Mouse (Mus musculus) midbrain, embryonic 11.5 days (tissue): ENCODE results near the gene Plpp2. TPM values are rescaled to one million over a fixed set of nuclear protein-coding genes. Genes with fewer than 3 reads are reported as not detected.

Experiments
- ATAC-seq: fragments of 200-750 bp; cut with Nextera tagmentation; 2 replicates; pipeline ENCODE4 v1.8.0; 2017; ENCODE audit warnings: moderate TSS enrichment, moderate library complexity; ENCODE audit not compliant: low FRiP score
- DNase-seq: peaks from one replicate; pipeline ENCODE4 v3.0.0; 2015; ENCODE audit warnings: low spot score; ENCODE audit errors: missing footprints
- H3K27ac ChIP-seq: fragments of 300-500 bp; sonication (generic); 2 replicates; pipeline ENCODE4 v1.5.1; 2014; ENCODE audit warnings: low read depth, low read length
- H3K27me3 ChIP-seq: fragments of 300-500 bp; sonication (generic); 2 replicates; pipeline ENCODE4 v1.6.1; 2014; ENCODE audit warnings: mild to moderate bottlenecking, low read length, moderate library complexity, mixed read lengths; ENCODE audit not compliant: control insufficient read depth, insufficient read depth
- H3K36me3 ChIP-seq: fragments of 300-500 bp; sonication (generic); 2 replicates; pipeline ENCODE4 v1.6.1; 2014; ENCODE audit warnings: mild to moderate bottlenecking, low read length, moderate library complexity, mixed read lengths; ENCODE audit not compliant: control insufficient read depth, insufficient read depth
- H3K4me1 ChIP-seq: fragments of 300-500 bp; sonication (generic); 2 replicates; pipeline ENCODE4 v1.6.1; 2014; ENCODE audit warnings: low read length; ENCODE audit not compliant: control insufficient read depth, insufficient read depth
- H3K4me2 ChIP-seq: fragments of 300-500 bp; sonication (generic); 2 replicates; pipeline ENCODE4 v1.6.1; 2014; ENCODE audit warnings: mild to moderate bottlenecking, moderate library complexity
- H3K4me3 ChIP-seq: fragments of 300-500 bp; sonication (generic); 2 replicates; pipeline ENCODE4 v1.5.1; 2014; ENCODE audit warnings: low read depth, low read length
- H3K9ac ChIP-seq: fragments of 300-500 bp; sonication (generic); 2 replicates; pipeline ENCODE4 v1.6.1; 2014; ENCODE audit warnings: low read length
- H3K9me3 ChIP-seq: fragments of 300-500 bp; sonication (generic); 2 replicates; pipeline ENCODE4 v1.6.1; 2016; ENCODE audit warnings: low read length; ENCODE audit not compliant: control insufficient read depth
- WGBS: fragments of 180-500 bp; shearing (Covaris S2); extraction: QIAGEN DNeasy Blood & Tissue Kit; methylation state at CpG from one replicate; pipeline ENCODE4 v1.1.7; 2014; 5-methylcytosine and 5-hydroxymethylcytosine counted together
- polyA plus RNA-seq: library from polyadenylated mRNA; unstranded; fragments of >200 nt; fragmentation: Nextera tagmentation; extraction: Ambion mirVana; gene quantifications from 2 replicates; pipeline ENCODE4 v1.2.1, GENCODE M21; 2014

Gene Plpp2
- polyA plus RNA-seq, 1 experiment from 2014 or later, result 13.4 TPM

DNA sequence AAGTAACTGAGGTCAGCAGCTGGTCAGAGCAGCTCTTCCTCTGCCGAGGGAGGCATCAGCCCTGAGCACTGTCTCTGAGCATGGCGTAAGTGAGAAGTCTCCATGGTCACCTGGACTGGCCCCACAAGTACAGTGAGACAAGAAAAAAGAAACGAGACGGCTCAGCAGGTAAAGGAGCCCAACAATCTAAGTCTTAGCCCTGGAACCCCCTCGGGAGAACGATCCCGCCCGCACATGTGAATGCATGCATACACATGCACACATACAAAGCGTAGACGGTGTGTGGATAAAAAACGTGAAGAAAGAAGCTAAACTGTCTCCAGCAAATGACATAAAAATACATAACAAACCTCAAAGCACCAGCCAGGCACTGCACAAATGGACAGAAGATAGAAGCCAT lies 12.9 kb upstream of the Plpp2 start:
- no peak overlapping the region for H3K4me2 ChIP-seq
- H3K27ac ChIP-seq, result no peak overlapping the region
- no peaks in the 10 kb centered on the region for H3K9me3 ChIP-seq
- ATAC-seq (no peak), DNase-seq (no peak)
- WGBS, result 92% methylated on average over 11 of the region's 11 CpGs
- peaks cover 41% of the 10 kb centered on the region for H3K36me3 ChIP-seq
- H3K9ac ChIP-seq, result no peak overlapping the region
- no peaks in the 10 kb centered on the region for H3K4me1 ChIP-seq
- no peaks in the 10 kb centered on the region for H3K27me3 ChIP-seq
- H3K4me3 ChIP-seq, result no peak overlapping the region

DNA sequence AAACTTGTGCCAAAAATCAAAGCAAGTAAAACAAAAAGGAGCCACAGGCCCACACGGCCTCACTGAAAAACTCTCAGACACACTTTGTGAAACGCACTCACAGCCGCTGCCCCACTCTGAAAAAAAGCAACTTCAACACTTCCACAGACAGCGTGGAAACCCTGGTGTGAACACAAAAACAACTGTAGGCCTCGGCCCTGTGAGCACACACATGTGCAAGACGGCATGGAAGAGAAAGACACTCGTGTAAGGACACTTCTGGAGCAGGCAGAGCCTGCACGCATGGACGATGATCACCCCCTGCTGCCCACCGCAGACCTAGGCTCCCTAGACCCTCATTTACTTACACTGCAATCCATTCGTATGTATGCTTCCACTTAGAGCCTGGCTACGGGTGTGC lies 12.3 kb upstream of the Plpp2 start:
- no peak for ATAC-seq
- Histone ChIP-seq H3K9ac (no peak overlapping the region), H3K27me3 (no peaks in the 10 kb centered on the region), H3K4me3 (no peak overlapping the region), H3K36me3 (peaks cover 41% of the 10 kb centered on the region), H3K27ac (no peak overlapping the region), H3K9me3 (no peaks in the 10 kb centered on the region), H3K4me2 (no peak overlapping the region), H3K4me1 (no peaks in the 10 kb centered on the region)
- 88% methylated on average over 12 of the region's 12 CpGs for WGBS
- DNase-seq, result no peak

DNA sequence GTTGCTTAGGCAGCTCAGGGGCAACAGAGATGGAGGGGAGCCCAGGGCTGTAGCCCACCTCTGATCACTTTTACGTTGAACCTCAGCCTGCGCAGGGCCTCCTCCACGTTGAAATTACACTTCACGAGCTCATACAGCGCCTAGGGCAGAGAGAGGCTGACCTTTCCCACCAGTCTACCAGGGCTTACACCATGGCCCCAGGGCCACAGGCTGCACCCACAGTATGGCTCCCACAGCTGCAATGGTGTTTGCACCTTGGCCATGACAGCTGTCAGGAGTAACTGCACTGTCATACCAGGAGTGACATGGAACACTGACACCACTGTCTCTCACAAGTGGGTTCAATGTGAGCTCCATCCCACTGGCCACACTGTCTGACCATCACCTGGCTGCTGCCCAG lies 11.0 kb upstream of the Plpp2 start:
- H3K4me3 ChIP-seq, result no peak overlapping the region
- no peaks in the 10 kb centered on the region for H3K4me1 ChIP-seq
- H3K36me3 ChIP-seq, result peaks cover 50% of the 10 kb centered on the region
- H3K27me3 ChIP-seq, result no peaks in the 10 kb centered on the region
- H3K4me2 ChIP-seq, result no peak overlapping the region
- ATAC-seq (no peak), DNase-seq (no peak)
- H3K27ac ChIP-seq, result no peak overlapping the region
- no peaks in the 10 kb centered on the region for H3K9me3 ChIP-seq
- WGBS, result 91% methylated on average over 5 of the region's 5 CpGs
- no peak overlapping the region; the same call in 1 of the 2 replicates for H3K9ac ChIP-seq

DNA sequence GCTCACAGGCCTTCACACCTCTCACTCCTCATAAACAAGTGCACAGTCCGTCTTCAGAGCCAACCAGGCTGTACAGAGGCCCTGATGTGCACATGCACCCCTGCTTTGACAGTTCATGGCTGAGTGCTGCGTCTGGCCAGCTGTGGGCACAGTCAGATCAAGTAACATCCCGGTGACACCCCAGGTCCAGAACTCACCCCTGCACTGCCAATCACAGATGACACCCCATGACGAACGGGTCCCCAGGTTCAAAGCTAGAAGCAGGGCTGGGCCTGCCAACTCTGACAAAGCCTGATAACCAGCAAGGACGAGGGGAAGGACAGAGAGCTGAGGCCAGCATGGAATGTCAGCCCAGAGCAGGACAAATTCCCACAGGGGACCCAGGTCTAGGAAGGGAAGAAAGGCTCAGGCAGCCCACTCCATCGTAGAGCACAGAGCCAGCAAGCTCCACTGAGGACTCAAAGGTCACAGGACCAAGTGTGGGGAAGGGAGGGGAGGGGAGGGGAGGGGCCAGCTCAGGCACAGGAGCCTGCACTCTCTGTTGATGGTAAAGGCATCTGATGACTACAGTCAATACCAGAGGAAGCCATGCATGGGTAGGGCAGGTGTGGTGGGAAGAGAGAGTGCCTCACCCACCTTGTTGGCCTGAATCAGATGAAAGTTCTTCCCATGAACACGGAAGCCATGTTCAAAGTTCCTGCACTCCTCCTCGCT lies 10.4 kb upstream of the Plpp2 start:
- DNase-seq, result no peak
- WGBS, result 89% methylated on average over 9 of the region's 9 CpGs
- H3K27ac ChIP-seq, result no peak overlapping the region

DNA sequence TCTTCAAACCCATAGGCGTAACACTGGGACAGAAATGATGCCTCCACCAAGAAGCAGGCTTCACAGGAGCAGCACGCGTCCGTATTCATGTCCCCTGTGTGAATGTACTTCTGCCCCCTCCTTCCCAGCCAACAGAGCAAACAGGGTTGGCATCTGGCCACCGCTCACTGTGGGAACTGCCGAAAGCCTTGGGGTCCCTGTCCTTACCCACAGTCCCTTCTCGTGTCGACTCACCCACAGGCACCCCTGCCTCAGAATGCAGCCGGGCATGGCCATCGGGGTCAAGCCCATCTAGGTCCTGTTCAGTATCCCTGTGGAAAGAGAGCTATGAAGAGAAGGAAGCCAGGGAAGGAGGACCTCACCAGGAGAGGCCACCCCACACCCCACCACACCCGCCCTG lies 8.6 kb upstream of the Plpp2 start:
- Histone ChIP-seq H3K27ac (no peak overlapping the region), H3K4me1 (no peaks in the 10 kb centered on the region), H3K27me3 (no peaks in the 10 kb centered on the region), H3K9me3 (no peaks in the 10 kb centered on the region), H3K4me2 (no peak overlapping the region), H3K4me3 (no peak overlapping the region), H3K9ac (no peak overlapping the region), H3K36me3 (peaks cover 31% of the 10 kb centered on the region)
- DNase-seq, result no peak
- WGBS, result 96% methylated on average over 11 of the region's 11 CpGs
- no peak for ATAC-seq

More for the DNA sequence above, 10.4 kb upstream of the Plpp2 start:
- Histone ChIP-seq H3K9ac (no peak overlapping the region), H3K4me1 (no peaks in the 10 kb centered on the region), H3K4me2 (no peak overlapping the region), H3K36me3 (peaks cover 45% of the 10 kb centered on the region), H3K9me3 (no peaks in the 10 kb centered on the region), H3K4me3 (no peak overlapping the region), H3K27me3 (no peaks in the 10 kb centered on the region)
- no peak for ATAC-seq

DNA sequence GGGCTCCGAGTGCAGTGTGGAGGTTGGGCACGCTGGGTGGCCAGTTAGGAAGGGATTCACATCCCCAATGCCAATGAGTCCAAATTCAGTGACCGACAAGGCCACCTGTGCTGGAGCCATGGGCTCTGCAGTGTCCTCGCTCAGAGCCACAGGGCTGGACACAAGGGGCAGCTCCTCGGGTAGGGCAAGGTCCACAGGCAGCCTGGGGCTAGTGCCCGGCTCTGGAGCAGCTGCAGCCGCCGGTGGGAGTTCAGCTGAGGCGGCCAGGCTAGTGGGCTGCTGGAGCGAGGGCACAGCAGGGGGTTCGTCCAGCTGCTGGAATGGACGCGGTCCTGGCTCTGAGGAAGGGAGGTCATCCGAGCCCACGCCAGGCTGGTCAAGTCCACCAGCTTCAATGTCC lies 7.9 kb upstream of the Plpp2 start:
- 72% methylated on average over 15 of the region's 15 CpGs for WGBS
- Histone ChIP-seq H3K36me3 (peaks cover 29% of the 10 kb centered on the region), H3K4me1 (no peaks in the 10 kb centered on the region), H3K4me2 (no peak overlapping the region), H3K9me3 (no peaks in the 10 kb centered on the region), H3K27me3 (no peaks in the 10 kb centered on the region), H3K4me3 (no peak overlapping the region), H3K27ac (no peak overlapping the region), H3K9ac (no peak overlapping the region)
- ATAC-seq (no peak), DNase-seq (no peak)

DNA sequence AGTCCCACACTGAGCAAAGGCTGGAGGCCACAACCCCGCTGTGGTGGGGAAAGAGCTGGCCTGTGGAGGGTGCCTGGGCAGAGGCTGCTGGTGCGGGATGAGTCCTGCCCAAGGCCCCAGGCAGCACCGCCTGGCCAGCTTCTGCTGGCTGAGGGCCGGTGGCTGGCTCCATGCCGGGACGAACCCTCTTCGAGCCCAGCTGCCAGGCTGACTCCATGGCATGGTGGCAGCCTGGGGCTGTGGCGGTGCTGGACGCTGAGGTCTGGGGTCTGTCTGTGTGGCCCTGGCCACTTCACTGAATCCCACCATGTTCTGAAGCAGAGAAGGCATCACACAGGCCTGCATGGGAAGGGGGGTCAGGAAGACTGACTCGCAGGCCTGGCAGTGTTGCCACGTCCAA lies 7.2 kb upstream of the Plpp2 start:
- Histone ChIP-seq H3K4me1 (no peaks in the 10 kb centered on the region), H3K36me3 (peaks cover 29% of the 10 kb centered on the region), H3K4me3 (no peak overlapping the region), H3K9me3 (no peaks in the 10 kb centered on the region), H3K4me2 (no peak overlapping the region), H3K9ac (no peak overlapping the region), H3K27me3 (no peaks in the 10 kb centered on the region), H3K27ac (no peak overlapping the region)
- ATAC-seq (no peak), DNase-seq (no peak)
- WGBS, result 96% methylated on average over 11 of the region's 11 CpGs

DNA sequence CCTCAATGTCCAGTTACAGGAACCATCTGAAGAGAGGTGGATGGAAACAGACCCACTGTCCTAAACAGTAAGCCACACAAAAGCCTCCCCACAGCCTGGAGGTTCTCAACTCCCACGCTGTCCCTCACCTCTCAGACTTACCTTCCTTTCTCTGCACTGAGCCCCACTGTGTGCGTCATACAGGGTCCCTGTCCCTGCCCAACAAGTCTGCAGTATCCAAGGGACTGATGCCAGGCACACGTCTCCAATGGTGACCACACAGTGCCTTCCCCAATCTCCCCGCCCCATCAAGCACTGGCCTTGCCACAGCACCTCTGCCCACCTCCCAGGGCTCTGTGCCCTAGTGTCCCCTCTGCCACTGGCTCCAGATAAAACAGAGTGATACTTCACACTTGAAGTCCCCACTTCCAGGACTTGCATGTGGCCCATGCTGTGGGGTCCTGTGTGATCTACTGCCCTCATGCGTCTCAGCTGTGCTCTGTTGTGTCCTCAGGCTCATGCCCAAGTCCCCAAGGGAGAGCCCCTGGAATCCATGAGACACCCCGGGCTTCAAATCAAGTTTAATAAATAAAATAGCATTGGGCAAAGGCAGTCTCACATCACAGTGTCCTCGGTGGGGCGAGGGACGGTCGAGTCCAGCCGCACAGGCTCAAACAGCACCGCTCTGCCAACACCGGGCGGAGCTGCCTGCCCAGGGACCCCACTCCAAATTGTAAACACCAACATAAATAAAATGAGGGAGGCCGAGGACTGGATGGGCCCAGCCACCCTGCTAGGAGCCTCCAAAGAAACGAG lies 6.3 kb upstream of the Plpp2 start:
- Histone ChIP-seq H3K9ac (no peak overlapping the region), H3K9me3 (no peaks in the 10 kb centered on the region), H3K4me2 (no peak overlapping the region), H3K27ac (no peak overlapping the region), H3K27me3 (no peaks in the 10 kb centered on the region), H3K4me3 (no peak overlapping the region), H3K36me3 (peaks cover 27% of the 10 kb centered on the region), H3K4me1 (no peaks in the 10 kb centered on the region)
- WGBS, result 91% methylated on average over 16 of the region's 16 CpGs
- ATAC-seq (no peak), DNase-seq (no peak)

DNA sequence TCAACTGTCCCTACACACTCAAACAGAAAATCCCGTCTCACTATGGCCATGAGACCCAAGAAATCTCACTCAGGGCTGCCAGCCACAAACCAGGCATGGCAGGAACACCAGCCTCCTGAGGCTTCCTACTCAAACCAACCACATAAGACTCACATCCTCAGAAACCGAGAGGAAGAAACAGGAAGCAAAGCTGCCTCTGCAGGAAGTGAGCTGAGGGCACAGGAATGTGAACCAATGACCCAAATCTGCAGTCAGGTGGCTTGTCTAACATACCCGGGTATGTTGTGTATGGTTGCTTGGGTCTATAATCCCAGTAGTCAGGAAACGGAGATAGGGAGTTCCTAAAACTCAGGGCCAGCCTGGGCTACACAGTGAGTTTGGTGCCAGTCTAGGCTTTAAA lies 5.3 kb upstream of the Plpp2 start:
- Histone ChIP-seq H3K27ac (no peak overlapping the region), H3K27me3 (no peaks in the 10 kb centered on the region), H3K4me2 (no peak overlapping the region), H3K4me1 (0 out of 2 replicates have a peak, but pooled peaks cover under 1% of the 10 kb centered on the region), H3K36me3 (peaks cover 18% of the 10 kb centered on the region), H3K9ac (no peak overlapping the region), H3K9me3 (no peaks in the 10 kb centered on the region), H3K4me3 (no peak overlapping the region)
- ATAC-seq (no peak), DNase-seq (no peak)
- 76% methylated on average over 4 of the region's 4 CpGs for WGBS
